In the genomic region with DNA sequence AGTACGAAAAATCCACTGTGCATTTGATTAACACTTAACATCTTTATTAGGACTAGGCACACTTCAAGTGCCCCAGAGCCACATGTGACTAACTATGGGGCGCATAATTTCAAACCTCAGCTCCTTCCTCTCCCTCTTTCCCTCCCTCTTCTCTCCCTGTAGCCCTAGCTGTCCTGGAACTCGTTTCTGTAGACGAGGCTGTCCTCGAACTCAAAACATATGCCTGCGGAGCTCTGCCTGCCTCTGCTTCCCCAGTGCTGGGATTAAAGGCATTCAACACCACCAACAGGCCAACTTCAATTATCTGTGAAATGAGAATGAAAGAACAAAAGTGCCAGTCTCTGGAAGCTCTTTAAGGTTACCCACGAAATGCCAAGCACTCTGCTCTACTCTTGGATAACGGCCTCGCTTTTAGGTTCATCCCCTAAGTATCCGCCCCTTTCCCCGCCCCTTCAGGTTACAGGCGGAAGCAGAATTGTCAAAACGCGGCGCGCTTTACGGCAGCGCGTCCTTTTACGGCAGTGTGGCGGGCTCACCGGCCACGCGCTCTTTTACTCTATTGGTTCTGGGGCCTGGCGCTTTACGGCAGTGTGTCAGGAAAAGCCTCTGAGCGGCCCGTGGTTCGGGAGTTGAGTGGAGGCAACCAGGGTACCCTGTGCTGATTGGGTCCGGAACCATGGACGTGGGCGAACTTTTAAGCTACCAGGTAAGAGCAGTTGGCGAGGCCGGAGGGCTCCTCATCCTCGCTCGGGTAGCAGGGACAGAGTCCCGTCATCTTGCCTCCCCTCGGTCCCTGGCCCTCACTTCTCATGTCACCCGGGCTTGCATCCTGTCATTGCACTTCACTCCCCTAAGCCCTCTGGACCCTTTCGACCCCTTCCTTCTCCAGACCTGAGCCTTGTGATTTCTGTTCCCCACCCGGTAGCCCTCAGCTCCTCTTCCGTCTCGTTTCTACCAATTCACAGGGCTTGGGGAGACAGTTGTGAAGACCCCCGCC, we compare ENCODE assay signal across 8 mouse cellular contexts. TPM values are rescaled to one million over a fixed set of nuclear protein-coding genes. Genes with fewer than 3 reads are reported as not detected.
DNase-seq lines count a peak whose midpoint lies in the region; ATAC-seq and TF ChIP-seq lines count a peak whose summit lies in the region.

A gene (plus strand): TSS at position 548 of the 997 bp plus-strand sequence.

- TF ChIP-seq CTCF in ES-Bruce4 (IDR thresholded peaks at IDR 0.05; ENCODE audit: low read depth, low read length), result no peak
- no peak for TF ChIP-seq CTCF in liver, postnatal 0 days (IDR thresholded peaks at IDR 0.05; ENCODE audit: low read depth)

- 0 out of 2 replicates have a peak, but pooled peaks cover under 1% of the 10 kb centered on the region for H3K9me3 ChIP-seq in ES-Bruce4 (replicated peaks; ENCODE audit: control insufficient read depth, insufficient read depth, low read length, poor library complexity, severe bottlenecking)
- H3K9me3 ChIP-seq in forebrain, embryonic 13.5 days (replicated peaks), result no peaks in the 10 kb centered on the region
- H3K9me3 ChIP-seq in liver, postnatal 0 days (ENCODE audit: low read length), result no peaks in the 10 kb centered on the region
- no peaks in the 10 kb centered on the region for H3K9me3 ChIP-seq in neural tube, embryonic 14.5 days (ENCODE audit: control insufficient read depth, low read length)

- peak within 1 kb of the TSS; percentile 17 for H3K9ac ChIP-seq in ES-Bruce4 (ENCODE audit: low read depth, poor library complexity, severe bottlenecking)
- H3K9ac ChIP-seq in forebrain, embryonic 13.5 days, result peak within 1 kb of the TSS; percentile 82
- peak within 1 kb of the TSS; percentile 80 for H3K9ac ChIP-seq in liver, postnatal 0 days (replicated peaks)
- peak within 1 kb of the TSS; percentile 69 for H3K9ac ChIP-seq in neural tube, embryonic 14.5 days (replicated peaks; ENCODE audit: low read depth, low read length)

- intact Hi-C loops in heart, postnatal 10 days (cut with DNase I), result no loop called here

- TF ChIP-seq EP300 in ES-Bruce4 (IDR thresholded peaks at IDR 0.05; ENCODE audit: insufficient read depth, low read depth, low read length), result 0 out of 2 replicates have a peak, but pooled peaks have one; percentile 11
- no peak for TF ChIP-seq EP300 in liver, postnatal 0 days (IDR thresholded peaks at IDR 0.05; ENCODE audit: low read depth)

- peak within 1 kb of the TSS; percentile 98 for H3K4me3 ChIP-seq in ES-Bruce4 (ENCODE audit: low read depth, low read length)
- H3K4me3 ChIP-seq in forebrain, embryonic 13.5 days, result peak within 1 kb of the TSS; percentile 88
- H3K4me3 ChIP-seq in liver, postnatal 0 days (ENCODE audit: low read depth, low read length), result peak within 1 kb of the TSS; percentile 84
- H3K4me3 ChIP-seq in neural tube, embryonic 14.5 days (ENCODE audit: low read depth, low read length), result peak within 1 kb of the TSS; percentile 64

- TF ChIP-seq POLR2A in ES-Bruce4 (IDR thresholded peaks at IDR 0.05; ENCODE audit: insufficient read depth, low read length), result no peak

- 11% methylated on average over 44 of the region's 44 CpGs for WGBS in forebrain, embryonic 13.5 days
- 11% methylated on average over 44 of the region's 44 CpGs for WGBS in large intestine, adult 2 months
- WGBS in liver, postnatal 0 days (ENCODE audit: insufficient replicate concordance), result 10% methylated on average over 43 of the region's 44 CpGs
- WGBS in neural tube, embryonic 14.5 days, result 13% methylated on average over 44 of the region's 44 CpGs

- peak; percentile 96 for ATAC-seq in cerebellum, adult (ENCODE audit: insufficient number of reproducible peaks, low FRiP score, low TSS enrichment)
- peak; percentile 94 for ATAC-seq in forebrain, embryonic 13.5 days
- peak; percentile 98 for ATAC-seq in liver, postnatal 0 days
- peak; percentile 95 for ATAC-seq in neural tube, embryonic 14.5 days (ENCODE audit: low read depth)

- H3K27ac ChIP-seq in ES-Bruce4 (ENCODE audit: insufficient read depth, low read length), result no peak within 1 kb of the TSS
- H3K27ac ChIP-seq in forebrain, embryonic 13.5 days, result no peak within 1 kb of the TSS
- peak within 1 kb of the TSS; percentile 52; the same call in 1 of the 2 replicates for H3K27ac ChIP-seq in liver, postnatal 0 days (ENCODE audit: low read depth)
- no peak within 1 kb of the TSS for H3K27ac ChIP-seq in neural tube, embryonic 14.5 days (ENCODE audit: low read depth, low read length)

- no peaks in the 10 kb centered on the region for H3K27me3 ChIP-seq in ES-Bruce4 (ENCODE audit: control insufficient read depth, insufficient read depth, low read length, poor library complexity, severe bottlenecking)
- no peaks in the 10 kb centered on the region for H3K27me3 ChIP-seq in forebrain, embryonic 13.5 days
- H3K27me3 ChIP-seq in liver, postnatal 0 days (ENCODE audit: insufficient read depth, low read length), result no peaks in the 10 kb centered on the region
- H3K27me3 ChIP-seq in neural tube, embryonic 14.5 days (ENCODE audit: control insufficient read depth, insufficient read depth, low read length), result no peaks in the 10 kb centered on the region

- no peaks in the 10 kb centered on the region for H3K4me1 ChIP-seq in ES-Bruce4 (ENCODE audit: control insufficient read depth, insufficient read depth, low read length)
- H3K4me1 ChIP-seq in forebrain, embryonic 13.5 days, result peaks cover 8% of the 10 kb centered on the region
- H3K4me1 ChIP-seq in liver, postnatal 0 days (ENCODE audit: insufficient read depth), result peaks cover 8% of the 10 kb centered on the region
- H3K4me1 ChIP-seq in neural tube, embryonic 14.5 days (ENCODE audit: control insufficient read depth, insufficient read depth, low read length), result peaks cover 6% of the 10 kb centered on the region

- no peaks in the 10 kb centered on the region for H3K36me3 ChIP-seq in ES-Bruce4 (ENCODE audit: control insufficient read depth, insufficient read depth, low read length, poor library complexity, severe bottlenecking)
- H3K36me3 ChIP-seq in forebrain, embryonic 13.5 days (ENCODE audit: poor library complexity, severe bottlenecking), result peaks cover 3% of the 10 kb centered on the region; the same call in 1 of the 2 replicates
- no peaks in the 10 kb centered on the region for H3K36me3 ChIP-seq in liver, postnatal 0 days (replicated peaks; ENCODE audit: insufficient read depth, low read length)
- no peaks in the 10 kb centered on the region for H3K36me3 ChIP-seq in neural tube, embryonic 14.5 days (ENCODE audit: control insufficient read depth, insufficient read depth, low read length)

- DNase-seq in heart, postnatal 10 days, result peak; percentile 99 to 100
- DNase-seq in large intestine, adult 2 months (ENCODE audit: low read depth, low spot score), result peak; percentile 99
- DNase-seq in liver, postnatal 0 days, result peak; percentile 99
- peak; percentile 100 for DNase-seq in testis, postnatal 10 days (ENCODE audit: low spot score)

- H3K4me2 ChIP-seq in forebrain, embryonic 13.5 days, result peak within 1 kb of the TSS; percentile 81
- H3K4me2 ChIP-seq in liver, postnatal 0 days (ENCODE audit: low read depth, low read length), result peak within 1 kb of the TSS; percentile 91
- H3K4me2 ChIP-seq in neural tube, embryonic 14.5 days (ENCODE audit: low read depth, low read length), result peak within 1 kb of the TSS; percentile 71

RNA-seq across cellular contexts. Expression of the gene that starts here (rescaled TPM):
- polyA plus RNA-seq in ES-Bruce4 (2011; ENCODE audit: insufficient read depth, insufficient read length, low read depth, missing spikeins), result 37.2 and 38.0 TPM in 2 replicates
- 96.6 and 97.1 TPM in 2 replicates for polyA plus RNA-seq in forebrain, embryonic 13.5 days (2015; fragmentation: Nextera tagmentation; extraction: Ambion mirVana)
- 10 to 100 TPM; 14.0 to 14.7 TPM for total RNA-seq in heart, postnatal 10 days (2021)
- polyA plus RNA-seq in large intestine, adult 2 months (2012; rRNA removed), result 21.8 and 25.0 TPM in 2 replicates
- polyA plus RNA-seq in liver, postnatal 0 days (2015; fragmentation: Nextera tagmentation; extraction: Ambion mirVana), result 17.4 and 19.9 TPM in 2 replicates
- 59.4 and 65.6 TPM in 2 replicates for polyA plus RNA-seq in neural tube, embryonic 14.5 days (2014; fragmentation: Nextera tagmentation; extraction: Ambion mirVana)

Comparison
In these comparisons a context has a peak if more than half of its experiments do, and no peak if none do; other contexts are left out.
1. H3K9ac ChIP-seq: peak in every context shown above with its lines; median percentile 82 in forebrain, embryonic 13.5 days; 80 in liver, postnatal 0 days; 69 in neural tube, embryonic 14.5 days; 17 in ES-Bruce4.